Mouse (Mus musculus): ENCODE measurements around the gene Kcnd2. TPM values are rescaled to one million over a fixed set of nuclear protein-coding genes. Genes with fewer than 3 reads are reported as not detected.

The Kcnd2 gene
- 0.52 and 0.68 TPM in 2 replicates for polyA plus RNA-seq (2015; fragmentation: Nextera tagmentation; extraction: Ambion mirVana)

DNA sequence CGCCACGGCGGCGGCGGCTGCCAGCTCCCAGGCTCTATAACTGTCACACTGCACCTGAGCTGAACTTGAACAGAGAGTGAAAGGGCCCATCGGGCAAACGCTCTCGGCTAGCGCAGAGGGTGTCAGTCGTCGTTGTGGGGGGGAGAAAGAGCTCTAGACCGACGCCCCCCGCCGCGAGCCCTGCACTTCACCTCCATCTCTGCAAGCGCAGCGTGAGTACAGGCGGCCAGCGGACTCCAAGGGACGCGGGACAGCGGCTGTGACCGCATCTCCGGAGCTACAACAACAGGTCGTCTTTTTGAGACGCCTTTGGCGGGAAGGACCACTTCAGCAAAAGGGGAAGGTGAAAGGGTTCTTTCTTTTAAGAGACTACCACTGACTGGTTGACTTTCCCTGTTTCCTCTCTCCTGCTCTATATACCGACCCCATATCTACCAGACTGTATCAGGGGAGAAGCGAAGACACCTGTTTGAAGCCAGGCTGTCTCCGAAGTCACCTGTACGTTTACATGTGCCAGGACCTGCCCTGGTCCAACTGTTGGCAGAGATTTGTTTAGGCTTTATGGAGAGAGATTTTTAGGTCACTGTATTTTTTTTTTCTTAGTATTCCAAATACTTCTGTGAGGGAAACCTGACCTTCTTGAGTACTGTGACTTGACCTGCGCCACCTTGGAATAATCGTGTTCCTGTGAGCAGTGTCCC, at the start of gene Kcnd2:
TSS of gene Kcnd2 (plus strand) at position 13 of the 701 bp plus-strand sequence.
- peak within 1 kb of the TSS; percentile 34; the same call in 1 of the 2 replicates for H3K9ac ChIP-seq (ENCODE audit: low read depth, low read length)
- H3K9me3 ChIP-seq (ENCODE audit: control insufficient read depth), result no peaks in the 10 kb centered on the region
- peaks cover 26% of the 10 kb centered on the region; the same call in 1 of the 2 replicates for H3K27me3 ChIP-seq (replicated peaks; ENCODE audit: control insufficient read depth, insufficient read depth, low read length)
- no peaks in the 10 kb centered on the region for H3K36me3 ChIP-seq (ENCODE audit: control insufficient read depth, insufficient read depth)
- H3K4me3 ChIP-seq (ENCODE audit: low read depth, low read length), result peak within 1 kb of the TSS; percentile 65
- no peak for ATAC-seq
- H3K4me1 ChIP-seq (replicated peaks; ENCODE audit: control insufficient read depth, insufficient read depth, low read length), result no peaks in the 10 kb centered on the region; the same call in 1 of the 2 replicates
- H3K27ac ChIP-seq (ENCODE audit: low read depth, low read length), result no peak within 1 kb of the TSS
- WGBS, result 11% methylated on average over 34 of the region's 34 CpGs
- no peak for TF ChIP-seq CTCF (IDR thresholded peaks at IDR 0.05; ENCODE audit: low read depth)
- H3K4me2 ChIP-seq (replicated peaks; ENCODE audit: low read depth), result peak within 1 kb of the TSS; percentile 99

DNA sequence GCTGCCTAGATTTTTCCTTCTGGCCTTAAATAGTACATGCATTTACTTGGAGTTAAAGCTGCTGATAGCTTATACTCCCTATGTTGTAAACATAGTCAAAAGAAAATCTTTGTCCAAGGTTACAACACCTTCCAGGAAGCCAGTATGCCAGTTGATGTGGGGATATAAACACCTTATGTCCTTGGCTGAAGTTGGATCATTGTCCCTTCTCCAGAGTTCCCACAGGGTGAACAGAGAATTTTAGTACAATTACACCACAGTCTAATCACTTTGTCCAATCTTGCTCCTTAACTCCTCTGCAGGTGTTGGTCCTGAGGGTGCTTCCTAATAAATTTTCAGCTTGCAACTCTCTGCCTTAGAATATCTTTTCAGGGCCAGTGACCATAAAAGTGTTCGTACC, 48.7 kb upstream of the Kcnd2 start:
- H3K9me3 ChIP-seq (ENCODE audit: control insufficient read depth), result no peaks in the 10 kb centered on the region
- H3K27me3 ChIP-seq (replicated peaks; ENCODE audit: control insufficient read depth, insufficient read depth, low read length), result no peaks in the 10 kb centered on the region
- H3K4me2 ChIP-seq (replicated peaks; ENCODE audit: low read depth), result no peak overlapping the region
- TF ChIP-seq CTCF (IDR thresholded peaks at IDR 0.05; ENCODE audit: low read depth), result no peak
- no peak overlapping the region for H3K4me3 ChIP-seq (ENCODE audit: low read depth, low read length)
- no peaks in the 10 kb centered on the region for H3K4me1 ChIP-seq (replicated peaks; ENCODE audit: control insufficient read depth, insufficient read depth, low read length)
- no peak overlapping the region for H3K9ac ChIP-seq (ENCODE audit: low read depth, low read length)
- no peak for ATAC-seq
- 79% methylated on average over 1 of the region's 1 CpGs for WGBS
- H3K27ac ChIP-seq (ENCODE audit: low read depth, low read length), result no peak overlapping the region
- no peaks in the 10 kb centered on the region for H3K36me3 ChIP-seq (ENCODE audit: control insufficient read depth, insufficient read depth)

DNA sequence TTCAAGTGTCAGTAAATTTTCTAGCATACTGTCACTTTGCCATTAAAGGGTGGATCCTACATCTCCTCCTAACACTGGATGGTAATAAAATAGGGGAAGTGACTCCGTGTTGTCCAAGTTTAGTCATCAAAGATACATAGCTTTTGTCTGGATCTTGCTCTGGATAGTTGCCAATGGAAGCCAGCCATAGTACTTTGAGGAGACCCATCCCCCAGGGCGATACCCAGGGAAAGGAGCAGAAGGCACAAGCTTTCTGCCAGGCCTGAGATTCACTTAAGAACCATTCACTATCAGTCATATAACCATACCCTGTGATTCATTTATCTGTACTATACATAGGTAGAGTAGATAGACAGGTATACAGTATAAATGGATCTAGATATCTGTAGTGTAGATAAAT, 20.0 kb upstream of the Kcnd2 start:
- Histone ChIP-seq H3K36me3 (ENCODE audit: control insufficient read depth, insufficient read depth) (no peaks in the 10 kb centered on the region), H3K4me3 (ENCODE audit: low read depth, low read length) (no peak overlapping the region), H3K9ac (ENCODE audit: low read depth, low read length) (no peak overlapping the region), H3K27me3 (replicated peaks; ENCODE audit: control insufficient read depth, insufficient read depth, low read length) (no peaks in the 10 kb centered on the region), H3K9me3 (ENCODE audit: control insufficient read depth) (no peaks in the 10 kb centered on the region), H3K4me2 (replicated peaks; ENCODE audit: low read depth) (no peak overlapping the region), H3K27ac (ENCODE audit: low read depth, low read length) (no peak overlapping the region), H3K4me1 (replicated peaks; ENCODE audit: control insufficient read depth, insufficient read depth, low read length) (no peaks in the 10 kb centered on the region)
- no peak for ATAC-seq
- no peak for TF ChIP-seq CTCF (IDR thresholded peaks at IDR 0.05; ENCODE audit: low read depth)
- WGBS, result 57% methylated on average over 2 of the region's 2 CpGs

DNA sequence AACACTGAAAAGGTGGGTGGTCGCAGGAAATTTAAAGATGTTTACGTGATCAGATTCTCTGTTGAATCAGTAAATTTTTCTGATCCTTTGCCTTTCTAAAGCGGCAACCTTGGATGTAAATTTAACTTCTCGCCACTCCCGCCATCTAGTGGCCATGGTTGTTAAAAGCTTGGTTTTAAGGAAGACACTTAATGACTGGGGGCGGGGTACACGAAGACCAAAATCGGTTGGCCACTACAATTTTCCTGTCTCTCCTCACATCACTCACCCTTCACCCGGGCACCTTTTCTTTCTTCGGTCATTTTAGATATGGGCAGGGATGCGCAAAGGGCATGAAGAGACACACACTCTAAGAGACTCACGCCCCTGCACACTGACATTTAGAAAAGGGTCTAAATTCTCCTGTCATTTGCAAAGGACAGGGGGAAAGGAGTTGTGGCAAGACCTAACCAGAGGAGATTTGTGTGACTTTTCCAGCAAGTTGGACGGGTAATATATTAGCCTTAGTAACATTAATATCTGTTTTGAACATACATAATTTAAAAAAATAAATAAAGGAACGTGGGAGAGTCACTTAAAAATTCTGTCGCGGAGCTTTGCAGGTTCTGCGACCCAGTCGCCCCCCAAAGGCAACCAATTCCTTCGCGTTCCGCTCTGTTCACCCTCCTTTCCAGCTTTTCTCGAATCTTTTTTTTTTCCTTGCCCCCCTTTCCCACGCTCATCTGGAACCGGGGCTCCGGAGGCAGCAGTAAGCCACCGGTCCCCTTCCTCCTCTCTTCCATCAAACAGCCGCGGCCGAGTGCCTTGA, 1.2 kb upstream of the Kcnd2 start:
- no peak overlapping the region for H3K27ac ChIP-seq (ENCODE audit: low read depth, low read length)
- no peaks in the 10 kb centered on the region for H3K36me3 ChIP-seq (ENCODE audit: control insufficient read depth, insufficient read depth)
- no peak for ATAC-seq
- WGBS, result 2% methylated on average over 29 of the region's 29 CpGs
- H3K4me2 ChIP-seq (replicated peaks; ENCODE audit: low read depth), result peak overlapping the region; percentile 99
- peaks cover 26% of the 10 kb centered on the region; the same call in 1 of the 2 replicates for H3K27me3 ChIP-seq (replicated peaks; ENCODE audit: control insufficient read depth, insufficient read depth, low read length)
- peak; percentile 74 for TF ChIP-seq CTCF (IDR thresholded peaks at IDR 0.05; ENCODE audit: low read depth)
- no peak overlapping the region for H3K9ac ChIP-seq (ENCODE audit: low read depth, low read length)
- H3K9me3 ChIP-seq (ENCODE audit: control insufficient read depth), result no peaks in the 10 kb centered on the region
- H3K4me1 ChIP-seq (replicated peaks; ENCODE audit: control insufficient read depth, insufficient read depth, low read length), result no peaks in the 10 kb centered on the region; the same call in 1 of the 2 replicates
- peak overlapping the region; percentile 65 for H3K4me3 ChIP-seq (ENCODE audit: low read depth, low read length)

DNA sequence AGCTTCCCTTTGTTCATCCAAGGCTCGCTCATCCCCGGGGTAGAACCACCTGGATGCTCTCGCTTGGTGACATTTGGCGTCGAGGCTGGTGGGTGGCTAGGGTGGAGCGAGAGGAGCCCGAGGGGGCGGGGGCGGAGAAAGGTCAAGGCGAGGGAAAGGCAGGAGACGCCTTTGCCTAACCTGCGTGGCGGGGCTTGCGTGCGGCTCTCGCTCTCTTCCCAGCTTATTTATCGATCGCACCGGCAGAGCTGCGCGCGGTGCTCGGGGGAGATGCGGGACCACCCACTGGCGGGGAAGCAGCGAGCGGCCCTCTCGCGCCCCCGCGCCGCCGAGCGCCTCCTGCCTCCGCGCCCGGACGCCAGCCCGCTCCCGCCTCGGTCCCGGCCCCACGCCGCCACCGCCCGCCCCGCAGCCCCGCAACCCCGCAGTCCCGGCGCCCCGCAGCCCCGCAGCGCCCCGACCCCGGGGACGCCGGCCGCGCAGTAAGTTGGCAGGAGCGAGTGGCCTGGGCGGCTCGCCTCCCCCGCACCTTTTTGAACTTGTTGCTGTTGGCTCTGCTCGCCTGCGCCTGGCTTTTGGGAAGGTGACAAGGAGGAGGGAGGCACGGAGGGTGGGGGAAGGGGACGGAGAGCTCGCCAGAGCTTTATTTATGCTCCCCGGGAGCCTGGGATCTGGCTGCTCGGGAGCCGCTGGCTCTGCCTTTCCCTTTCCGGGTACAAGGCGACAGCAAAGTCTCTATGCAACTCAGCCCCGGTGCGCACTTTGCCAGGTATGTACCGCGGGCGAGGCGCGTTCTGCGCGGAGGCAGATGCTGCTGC, 421 bp upstream of the Kcnd2 start:
- Histone ChIP-seq H3K9me3 (ENCODE audit: control insufficient read depth) (no peaks in the 10 kb centered on the region), H3K4me3 (ENCODE audit: low read depth, low read length) (peak overlapping the region; percentile 65), H3K27ac (ENCODE audit: low read depth, low read length) (no peak overlapping the region), H3K4me1 (replicated peaks; ENCODE audit: control insufficient read depth, insufficient read depth, low read length) (no peaks in the 10 kb centered on the region; the same call in 1 of the 2 replicates), H3K36me3 (ENCODE audit: control insufficient read depth, insufficient read depth) (no peaks in the 10 kb centered on the region), H3K4me2 (replicated peaks; ENCODE audit: low read depth) (peak overlapping the region; percentile 99), H3K9ac (ENCODE audit: low read depth, low read length) (peak overlapping the region; percentile 34; the same call in 1 of the 2 replicates), H3K27me3 (replicated peaks; ENCODE audit: control insufficient read depth, insufficient read depth, low read length) (peaks cover 26% of the 10 kb centered on the region; the same call in 1 of the 2 replicates)
- WGBS, result under 1% methylated on average over 72 of the region's 83 CpGs
- peak; percentile 57; the same call in 1 of the 2 replicates for ATAC-seq
- no peak for TF ChIP-seq CTCF (IDR thresholded peaks at IDR 0.05; ENCODE audit: low read depth)
